8 mouse cellular contexts compared by ENCODE assay signal in the genomic region with DNA sequence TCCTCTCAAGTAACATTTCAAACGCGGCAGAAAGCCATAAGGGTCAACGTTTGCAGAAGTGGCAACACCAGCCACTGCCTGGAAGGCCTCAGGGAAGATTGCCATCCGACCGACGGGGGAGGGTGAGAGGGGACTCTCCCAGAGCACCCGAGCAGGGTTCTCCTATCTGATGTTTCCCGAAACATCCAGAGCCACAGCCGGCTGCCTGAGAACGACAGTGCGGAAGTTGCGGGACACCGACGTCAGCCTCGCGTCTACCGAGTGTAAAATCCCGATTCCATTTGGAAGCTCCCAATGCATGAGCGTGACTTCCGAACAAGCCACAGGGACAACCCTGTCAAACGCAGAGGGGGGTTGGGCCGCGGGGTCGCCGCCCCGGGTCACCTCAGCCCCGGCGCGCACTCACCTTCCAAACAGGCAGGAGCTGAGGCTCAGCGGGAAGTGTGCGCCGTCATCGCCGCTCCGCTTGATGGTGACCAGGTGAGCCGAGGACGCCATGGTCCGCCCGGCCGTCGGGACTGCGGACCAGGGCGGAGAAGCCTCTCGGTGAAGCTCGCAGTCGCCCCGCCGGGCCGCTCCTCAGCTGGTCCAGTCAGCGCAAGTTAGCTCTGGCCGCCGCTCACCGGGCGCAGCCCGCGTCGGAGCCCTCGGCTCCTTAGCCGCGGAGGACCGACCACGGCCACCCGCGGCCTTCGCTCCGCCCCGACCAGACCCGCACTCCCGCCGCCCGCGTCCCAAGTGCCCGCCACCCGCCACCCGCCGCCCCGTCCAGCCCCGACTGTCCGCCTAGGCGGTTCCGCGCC. TPM values are rescaled to one million over a fixed set of nuclear protein-coding genes. Genes with fewer than 3 reads are reported as not detected.
DNase-seq lines count a peak whose midpoint lies in the region; ATAC-seq lines count a peak whose summit lies in the region.

Gene Mki67, minus strand, starts transcription at position 720 of the 803 bp plus-strand sequence.

- H3K36me3 ChIP-seq in forebrain, embryonic 13.5 days (ENCODE audit: poor library complexity, severe bottlenecking): no peaks in the 10 kb centered on the region
- no peaks in the 10 kb centered on the region; the same call in 1 of the 2 replicates for H3K36me3 ChIP-seq in lung, embryonic 16.5 days (ENCODE audit: control insufficient read depth, insufficient read depth, low read length)

- ATAC-seq in forebrain, embryonic 13.5 days: peak; percentile 11; the same call in 1 of the 2 replicates
- ATAC-seq in lung, embryonic 16.5 days (ENCODE audit: low read depth): no peak; the same call in 1 of the 2 replicates
- ATAC-seq in inflammation-experienced regulatory T-cells, adult 6 months: no peak

- WGBS in forebrain, embryonic 13.5 days: 0% methylated on average over 78 of the region's 82 CpGs
- WGBS in lung, embryonic 16.5 days: 0% methylated on average over 76 of the region's 82 CpGs

- no peaks in the 10 kb centered on the region for H3K27me3 ChIP-seq in forebrain, embryonic 13.5 days
- no peaks in the 10 kb centered on the region for H3K27me3 ChIP-seq in lung, embryonic 16.5 days (ENCODE audit: control insufficient read depth, insufficient read depth, low read depth, low read length)

- H3K4me1 ChIP-seq in forebrain, embryonic 13.5 days: peaks cover 35% of the 10 kb centered on the region
- peaks cover 21% of the 10 kb centered on the region for H3K4me1 ChIP-seq in lung, embryonic 16.5 days (replicated peaks; ENCODE audit: control insufficient read depth, insufficient read depth, low read length)

- H3K9me3 ChIP-seq in forebrain, embryonic 13.5 days (replicated peaks): no peaks in the 10 kb centered on the region
- H3K9me3 ChIP-seq in lung, embryonic 16.5 days (ENCODE audit: control insufficient read depth, low read length): no peaks in the 10 kb centered on the region

- H3K27ac ChIP-seq in forebrain, embryonic 13.5 days: peak within 1 kb of the TSS; percentile 74
- peak within 1 kb of the TSS; percentile 81 for H3K27ac ChIP-seq in lung, embryonic 16.5 days (ENCODE audit: low read length)

- peak; percentile 14 for DNase-seq in kidney, adult 9 months
- no peak for DNase-seq in kidney, adult 18-20 months
- DNase-seq in adrenal gland, adult 2 months: peak; percentile 37
- DNase-seq in induced T-regulatory cell, adult 2 months (ENCODE audit: low read depth): peak; percentile 70
- DNase-seq in retina, postnatal 1 day: peak; percentile 48

- peak within 1 kb of the TSS; percentile 72 for H3K4me2 ChIP-seq in forebrain, embryonic 13.5 days
- H3K4me2 ChIP-seq in lung, embryonic 16.5 days (ENCODE audit: low read depth, low read length): peak within 1 kb of the TSS; percentile 63

- H3K9ac ChIP-seq in forebrain, embryonic 13.5 days: peak within 1 kb of the TSS; percentile 89
- H3K9ac ChIP-seq in lung, embryonic 16.5 days (ENCODE audit: low read length): peak within 1 kb of the TSS; percentile 93

- peak within 1 kb of the TSS; percentile 78 for H3K4me3 ChIP-seq in forebrain, embryonic 13.5 days
- H3K4me3 ChIP-seq in lung, embryonic 16.5 days (ENCODE audit: low read length): peak within 1 kb of the TSS; percentile 91

RNA-seq across cellular contexts. Expression of gene Mki67, which starts in this region (rescaled TPM):
- total RNA-seq in adrenal gland, adult 2 months (2021): 1 to 10 TPM; 2.4 to 5.4 TPM
- 0.26 and 0.43 TPM in 2 replicates for polyA plus RNA-seq in adrenal gland, adult 2 months (2012; rRNA removed)
- polyA plus RNA-seq in forebrain, embryonic 13.5 days (2015; fragmentation: Nextera tagmentation; extraction: Ambion mirVana): 40.4 and 40.9 TPM in 2 replicates
- polyA plus RNA-seq in lung, embryonic 16.5 days (2015; fragmentation: Nextera tagmentation; extraction: Ambion mirVana): 43.7 and 44.3 TPM in 2 replicates
- 10 to 100 TPM in 1 of 3 experiments, 1 to 10 TPM in 2; 7.4 to 62.6 (median 9.7) TPM for polyA plus RNA-seq in inflammation-experienced regulatory T-cells, adult 6 months (2017; shearing (Covaris generic))
